Mouse (Mus musculus) megakaryocyte-erythroid progenitor cell, adult 5-6 weeks (primary cell): ENCODE data around the gene Zcchc13. TPM values are rescaled to one million over a fixed set of nuclear protein-coding genes. Genes with fewer than 3 reads are reported as not detected.

Experiments
- ATAC-seq: replicated peaks from 2 replicates; pipeline ENCODE4 v1.8.0; 2016; ENCODE audit warnings: mild to moderate bottlenecking, inconsistent platforms; ENCODE audit not compliant: severe bottlenecking, poor library complexity, low FRiP score, low TSS enrichment
- total RNA-seq, 2 experiments: library from RNA; stranded (forward) in 1 of 2; stranded (reverse) in 1 of 2; fragments of 200-1000, 215-1000 nt in 1 of 2; fragments of >200 nt in 1 of 2; fragmentation: Nextera tagmentation in 1 of 2; gene quantifications; 2 replicates each; pipeline ENCODE4 v1.2.3; 2014 to 2017

The Zcchc13 gene
- not detected in 2 replicates for total RNA-seq (2014; fragmentation: Nextera tagmentation)
- not detected in 2 replicates for total RNA-seq (2017)

- no peak for ATAC-seq
Measured at GRCm38 (mm10) chrX:103630303-103630702, at the start of gene Zcchc13. Zcchc13 (plus strand) TSS chrX:103630586.

- 0 out of 2 replicates have a peak, but pooled peaks have one; percentile 44 for ATAC-seq
Measured at GRCm38 (mm10) chrX:103584262-103584661, 46.1 kb upstream of the Zcchc13 start.

- no peak for ATAC-seq
Measured at GRCm38 (mm10) chrX:103592056-103592455, 38.3 kb upstream of the Zcchc13 start.

DNA sequence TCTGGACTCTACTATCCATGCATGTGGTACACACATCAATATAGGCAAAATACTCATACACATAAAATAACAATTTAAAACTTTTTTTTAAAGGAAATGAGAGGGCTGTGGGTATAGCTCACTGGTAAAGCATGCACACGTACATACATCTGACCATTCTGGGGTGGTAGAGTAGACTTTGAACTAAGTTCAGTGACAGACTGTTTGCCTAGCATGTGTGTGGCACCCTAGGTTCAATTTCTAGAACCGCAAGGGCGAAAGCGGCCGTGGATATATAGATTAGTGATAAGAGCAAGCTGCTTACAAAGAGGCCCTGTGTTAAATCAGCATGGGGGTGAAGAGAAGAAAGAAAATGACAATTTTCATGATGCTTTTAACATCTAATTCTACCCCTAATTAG, 27.8 kb upstream of the Zcchc13 start:
- ATAC-seq: no peak

- ATAC-seq: no peak
Measured at GRCm38 (mm10) chrX:103604211-103604610, 26.2 kb upstream of the Zcchc13 start.

GRCm38 (mm10) chrX:103605473-103605872, 24.9 kb upstream of the Zcchc13 start:
- no peak for ATAC-seq

DNA sequence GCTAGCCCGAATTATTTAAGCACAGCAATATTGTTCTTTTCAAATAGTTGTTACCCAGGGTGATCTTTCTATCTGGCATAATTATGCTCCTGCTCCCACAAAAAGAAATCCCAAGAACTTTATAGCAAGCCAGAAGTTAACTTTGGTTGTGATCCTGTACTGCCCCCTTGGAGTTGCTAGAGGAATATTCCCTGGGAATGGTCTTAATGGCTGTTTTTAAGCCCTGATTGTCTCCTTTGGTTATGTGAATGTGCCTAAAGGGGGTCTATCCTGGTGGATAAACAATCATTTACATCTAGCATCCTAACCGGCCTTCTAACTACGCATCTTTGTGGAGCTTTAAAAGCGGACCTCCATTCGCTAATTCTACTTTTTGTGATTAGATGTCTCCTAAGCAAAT, 20.0 kb upstream of the Zcchc13 start:
- no peak for ATAC-seq

- no peak for ATAC-seq
Measured at GRCm38 (mm10) chrX:103611462-103611861, 18.9 kb upstream of the Zcchc13 start.

DNA sequence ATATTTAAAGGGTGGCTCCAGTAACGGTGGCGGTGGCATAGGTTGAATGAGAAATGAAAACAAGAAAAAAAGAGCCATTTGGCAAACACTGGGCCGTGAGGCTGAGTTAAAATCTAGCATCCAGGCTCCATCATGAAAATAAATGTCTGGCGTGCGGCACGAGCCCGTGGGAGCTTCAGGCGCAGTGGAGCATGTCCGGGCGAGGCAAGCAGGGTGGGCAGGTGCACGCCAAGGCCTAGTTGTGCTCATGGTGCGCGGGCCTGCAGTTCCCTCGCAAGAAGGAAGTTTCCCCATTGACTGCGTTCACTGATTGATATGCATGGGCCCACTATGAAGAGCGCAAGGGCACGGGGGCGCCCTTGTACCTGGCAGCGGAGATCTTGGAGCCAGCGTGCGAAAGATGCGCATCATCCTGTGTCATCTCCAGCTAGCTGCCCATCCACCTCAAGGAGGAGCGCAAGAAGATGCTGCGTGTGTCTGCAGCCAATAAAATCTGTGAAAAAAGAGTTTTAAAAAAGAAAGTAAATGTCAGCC, 15.6 kb upstream of the Zcchc13 start:
- ATAC-seq: no peak

GRCm38 (mm10) chrX:103615453-103615852, 14.9 kb upstream of the Zcchc13 start:
- no peak for ATAC-seq

DNA sequence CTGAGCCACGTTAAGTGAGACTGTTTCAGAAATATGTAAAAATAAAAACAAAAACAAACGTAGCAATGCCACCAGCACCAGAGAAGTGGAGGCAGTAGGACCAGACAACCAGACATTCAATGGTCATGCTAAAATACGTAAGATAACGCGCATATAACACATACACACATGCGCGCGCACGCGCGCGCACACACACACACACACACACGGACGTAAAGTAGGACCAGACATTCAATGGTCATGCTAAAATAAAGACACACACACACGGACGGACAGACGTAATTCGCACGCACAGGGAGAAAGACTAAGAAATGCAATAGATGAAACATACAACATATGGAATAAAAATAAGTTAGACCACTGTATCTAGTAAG, 14.2 kb upstream of the Zcchc13 start:
- peak; percentile 80 for ATAC-seq

- peak; percentile 91 for ATAC-seq
Measured at GRCm38 (mm10) chrX:103616536-103617404, 13.6 kb upstream of the Zcchc13 start.

GRCm38 (mm10) chrX:103617405-103618095, 12.8 kb upstream of the Zcchc13 start:
- ATAC-seq: no peak

DNA sequence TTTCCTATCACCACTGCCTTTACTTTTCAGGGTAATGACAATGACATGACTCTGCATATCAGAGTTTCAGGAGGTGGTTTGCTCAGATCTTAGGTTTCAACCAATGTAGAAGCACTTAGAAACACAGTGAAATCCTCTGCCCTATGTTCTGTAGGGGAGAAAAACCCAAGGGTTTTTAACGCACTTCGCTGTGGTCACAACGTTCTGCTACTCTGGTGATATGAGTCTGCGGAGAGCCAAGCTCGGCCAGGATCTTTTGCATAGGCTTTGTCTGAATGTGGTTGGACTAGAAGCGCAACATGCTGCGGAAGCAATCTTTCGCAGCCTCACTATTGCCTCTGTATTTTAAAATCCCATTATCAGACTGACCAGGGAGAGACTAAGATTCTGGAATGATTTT, 8.6 kb upstream of the Zcchc13 start:
- peak; percentile 42 for ATAC-seq

DNA sequence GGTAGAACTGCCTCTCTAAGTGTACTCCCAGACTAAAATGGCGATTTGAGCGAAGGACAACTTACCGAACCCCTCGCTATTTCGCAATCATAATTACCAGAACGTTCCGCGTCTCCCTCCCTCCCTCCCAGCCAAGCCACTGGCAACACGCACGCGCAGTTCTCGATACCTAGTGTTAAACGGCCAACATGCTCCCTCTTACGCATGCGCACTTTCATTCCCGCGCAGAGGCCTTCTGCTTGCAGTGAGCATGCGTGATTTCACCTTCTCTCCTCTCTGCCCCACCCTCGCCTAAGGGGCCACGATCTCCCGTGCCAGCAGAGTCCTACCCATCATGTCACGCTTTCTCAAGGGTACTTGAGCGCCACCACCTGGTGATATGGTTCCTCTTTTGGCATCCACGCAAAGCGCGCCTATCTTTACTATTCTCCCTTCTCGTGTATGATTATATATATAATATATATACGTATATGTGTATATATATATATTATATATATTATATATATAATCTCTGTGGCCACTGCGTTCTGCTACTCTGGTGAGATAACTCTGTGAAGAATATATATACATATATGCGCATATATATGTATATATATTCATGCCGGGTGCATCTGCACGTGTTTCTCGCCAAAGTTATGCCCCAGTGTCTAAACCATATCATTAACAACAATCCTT, 8.0 kb upstream of the Zcchc13 start:
- peak; percentile 95 for ATAC-seq

DNA sequence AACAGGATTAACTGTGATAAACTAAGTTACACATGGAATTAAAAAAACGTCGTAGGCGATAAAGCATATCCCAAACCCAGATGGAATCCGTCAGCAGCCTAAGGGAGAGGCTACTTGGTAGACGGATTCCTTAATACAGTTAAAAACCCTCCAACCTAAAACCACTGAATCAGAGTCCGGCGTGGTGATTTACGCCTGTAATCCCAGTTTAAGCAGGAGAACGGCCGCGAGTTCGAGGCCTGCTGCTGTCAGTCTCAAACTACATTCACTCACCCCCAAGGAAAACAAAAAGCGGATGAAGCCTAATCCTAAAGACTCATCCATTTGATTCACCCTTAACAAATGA, 7.5 kb upstream of the Zcchc13 start:
- no peak for ATAC-seq

GRCm38 (mm10) chrX:103623411-103623845, 7.0 kb upstream of the Zcchc13 start:
- ATAC-seq: peak; percentile 55

DNA sequence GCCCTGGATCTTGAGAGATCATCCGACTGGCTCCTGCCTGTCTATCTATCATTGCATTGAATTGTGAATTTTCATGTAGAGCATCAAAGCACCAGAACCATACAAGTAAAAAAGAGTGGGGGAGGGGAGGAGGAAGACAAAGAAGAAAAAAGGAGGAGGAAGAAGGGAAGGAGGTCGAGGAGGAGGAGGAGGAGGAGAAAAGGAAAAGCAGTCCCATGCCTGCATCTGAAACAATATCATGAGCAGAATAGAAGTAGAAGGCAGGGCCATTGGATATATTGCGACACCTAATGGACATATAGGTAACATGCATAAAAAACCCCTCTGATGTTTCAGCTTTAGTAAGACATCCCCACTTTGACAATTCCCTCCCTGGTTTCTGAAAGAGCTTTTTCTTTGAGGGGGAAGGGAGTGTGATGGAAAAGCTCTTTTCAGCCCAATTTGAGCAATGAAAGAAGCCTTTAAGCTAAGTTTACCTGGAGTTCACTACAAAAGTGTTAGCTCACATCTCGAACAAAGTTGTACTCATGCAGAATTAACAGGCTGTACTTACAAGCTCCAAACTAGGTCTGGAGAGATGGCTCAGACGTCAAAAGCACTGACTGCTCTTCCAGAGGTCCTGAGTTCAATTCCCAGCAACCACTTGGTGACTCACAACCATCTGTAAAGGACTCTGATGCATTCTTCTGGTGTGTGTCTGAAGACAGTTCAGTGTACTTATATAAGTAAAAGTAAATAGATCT, 5.8 kb upstream of the Zcchc13 start:
- ATAC-seq: no peak

GRCm38 (mm10) chrX:103628890-103629289, 1.5 kb upstream of the Zcchc13 start:
- ATAC-seq: 0 out of 2 replicates have a peak, but pooled peaks have one; percentile 37
